Mouse (Mus musculus) thymus, postnatal 0 days (tissue): ENCODE measurements around the gene 9130023H24Rik. TPM values are rescaled to one million over a fixed set of nuclear protein-coding genes. Genes with fewer than 3 reads are reported as not detected.

ENCODE experiments used
- DNase-seq: peaks from one replicate; pipeline ENCODE4 v3.0.0-alpha.2; 2015; ENCODE audit warnings: low spot score
- polyA plus RNA-seq: library from polyadenylated mRNA; unstranded; fragments of >200 nt; fragmentation: Nextera tagmentation; extraction: Ambion mirVana; gene quantifications from 2 replicates; pipeline ENCODE4 v1.2.1, GENCODE M21; 2015

Gene 9130023H24Rik
- polyA plus RNA-seq, 1 experiment from 2014 or later = 5.5 TPM

DNA sequence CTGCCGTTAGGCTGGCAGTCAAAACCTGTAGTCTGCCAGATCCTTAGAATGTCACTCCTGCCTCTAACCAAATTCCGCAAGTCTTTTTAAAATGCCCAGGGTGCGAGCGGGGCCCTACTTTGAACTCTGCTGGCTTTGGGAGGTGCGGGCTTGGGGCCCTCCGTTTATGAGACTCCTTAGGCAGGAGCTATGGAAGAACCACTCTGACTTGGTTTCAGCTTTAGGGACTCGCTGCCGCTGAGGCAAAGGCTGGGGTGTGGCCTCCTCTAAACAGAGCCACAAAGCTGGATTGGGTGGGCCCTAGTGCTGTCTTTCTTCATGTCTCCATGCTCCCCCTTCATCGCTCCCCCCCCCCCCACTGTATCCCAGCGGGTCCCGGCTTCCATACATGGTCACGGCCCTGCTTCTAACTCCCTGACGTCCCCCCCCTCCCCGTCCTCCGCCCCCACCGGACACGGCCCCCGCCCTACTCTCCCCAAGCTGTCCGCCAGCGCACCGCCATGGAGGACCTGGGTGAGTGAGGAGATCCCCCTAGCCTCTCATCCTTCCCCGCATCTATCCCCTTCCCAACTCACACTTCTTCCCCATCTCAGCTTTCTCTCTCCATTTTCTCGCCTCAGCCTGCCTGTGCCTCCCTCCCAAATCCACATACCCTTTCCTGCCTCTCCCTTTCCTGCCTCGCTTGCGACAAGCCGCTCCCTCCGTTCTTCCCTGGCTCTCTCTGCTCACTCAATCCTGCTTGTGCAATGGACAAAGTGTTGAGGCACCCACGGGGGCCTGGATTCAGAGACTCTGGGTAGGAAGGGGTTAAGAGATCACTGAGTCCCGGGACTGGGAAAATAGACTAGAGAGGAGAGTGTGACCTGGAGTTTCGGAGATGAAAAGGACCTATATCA is 8.9 kb upstream of the 9130023H24Rik start, which contains the start of gene Tgfb1i1:
Gene Tgfb1i1 (plus strand): TSS at position 317 of the 896 bp plus-strand sequence.
- DNase-seq = peak; percentile 10

DNA sequence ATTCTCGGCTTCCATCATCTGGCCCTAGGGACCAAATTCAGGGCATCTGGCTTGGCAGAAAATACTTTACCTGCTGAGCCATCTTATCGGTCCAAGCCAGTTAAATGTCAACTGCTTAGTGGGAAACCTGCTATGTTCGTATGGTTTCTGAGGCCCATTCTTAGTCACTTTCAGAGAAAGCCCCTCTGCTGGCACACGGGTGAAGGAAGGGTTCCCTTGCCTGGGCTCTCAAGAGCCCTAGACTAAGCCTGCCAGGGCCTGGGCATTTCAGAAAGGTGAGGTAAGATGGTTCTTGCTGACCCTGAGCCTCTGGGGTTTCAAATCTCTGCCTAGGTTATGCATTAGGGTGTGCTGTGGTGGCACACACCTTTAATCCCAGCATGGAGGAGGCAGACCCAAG is 7.7 kb upstream of the 9130023H24Rik start:
- no peak for DNase-seq

DNA sequence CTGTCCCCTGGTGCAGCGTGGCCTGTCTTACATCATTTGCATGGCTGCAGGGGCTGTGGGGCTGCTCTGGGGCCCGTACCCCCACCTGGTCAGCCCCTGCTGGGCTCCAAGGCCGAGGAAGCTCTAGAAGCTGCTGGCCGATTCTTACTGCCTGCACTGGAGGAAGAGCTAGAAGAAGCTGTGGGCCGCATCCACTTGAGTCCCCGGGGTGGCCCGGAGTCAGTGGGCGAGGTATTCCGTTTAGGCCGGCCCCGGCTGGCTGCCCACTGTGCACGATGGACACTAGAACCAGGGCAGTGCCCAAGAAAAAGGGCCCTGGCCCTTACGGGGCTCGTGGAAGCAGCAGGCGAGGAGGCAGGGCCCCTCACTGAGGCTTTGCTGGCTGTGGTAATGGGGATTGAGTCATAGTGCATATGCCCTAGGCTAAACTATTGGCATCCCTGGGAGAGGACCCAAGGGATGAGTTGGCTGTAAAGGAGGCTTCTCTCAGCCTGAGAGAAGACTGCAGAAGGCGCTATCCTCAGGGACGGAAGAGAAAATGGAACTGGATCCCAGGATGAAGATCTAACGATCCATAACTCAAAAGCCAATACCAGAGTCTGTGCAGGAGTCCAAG is 6.7 kb upstream of the 9130023H24Rik start:
- DNase-seq = no peak

DNA sequence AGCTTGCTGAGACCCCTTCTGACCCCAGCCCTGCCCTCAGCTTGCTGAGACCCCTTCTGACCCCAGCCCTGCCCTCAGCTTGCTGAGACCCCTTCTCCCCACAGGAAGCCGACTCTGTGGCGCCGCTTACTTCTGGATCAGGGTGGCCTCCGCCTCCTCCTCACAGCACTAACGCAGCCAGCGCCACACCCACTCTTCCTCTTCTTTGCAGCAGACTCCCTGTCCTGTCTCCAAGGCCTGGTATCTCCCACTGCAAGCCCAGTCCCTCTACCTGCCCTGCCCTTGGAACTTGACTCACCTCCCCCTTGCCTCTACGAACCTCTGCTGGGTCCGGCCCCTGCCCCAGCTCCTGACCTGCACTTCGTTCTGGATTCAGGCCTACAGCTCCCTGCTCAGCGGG is 6.1 kb upstream of the 9130023H24Rik start:
- DNase-seq = no peak

DNA sequence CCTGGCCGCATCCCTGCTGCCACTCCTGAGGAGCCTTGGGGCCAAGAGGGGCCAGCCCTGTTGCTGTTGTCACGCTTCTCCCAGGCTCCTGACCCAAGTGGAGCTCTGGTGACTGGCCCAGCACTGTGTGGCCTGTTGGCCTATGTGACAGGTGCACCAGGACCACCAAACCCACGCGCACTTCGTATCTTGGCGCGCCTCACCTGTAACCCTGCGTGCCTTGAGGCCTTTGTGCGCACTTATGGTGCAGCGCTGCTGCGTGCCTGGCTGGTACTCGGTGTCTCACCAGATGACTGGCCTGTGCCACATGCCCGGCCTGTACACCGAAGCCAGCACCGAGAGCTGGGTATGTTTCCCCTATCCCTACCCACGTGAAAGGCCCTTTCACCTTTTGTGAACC is 4.5 kb upstream of the 9130023H24Rik start:
- no peak for DNase-seq

DNA sequence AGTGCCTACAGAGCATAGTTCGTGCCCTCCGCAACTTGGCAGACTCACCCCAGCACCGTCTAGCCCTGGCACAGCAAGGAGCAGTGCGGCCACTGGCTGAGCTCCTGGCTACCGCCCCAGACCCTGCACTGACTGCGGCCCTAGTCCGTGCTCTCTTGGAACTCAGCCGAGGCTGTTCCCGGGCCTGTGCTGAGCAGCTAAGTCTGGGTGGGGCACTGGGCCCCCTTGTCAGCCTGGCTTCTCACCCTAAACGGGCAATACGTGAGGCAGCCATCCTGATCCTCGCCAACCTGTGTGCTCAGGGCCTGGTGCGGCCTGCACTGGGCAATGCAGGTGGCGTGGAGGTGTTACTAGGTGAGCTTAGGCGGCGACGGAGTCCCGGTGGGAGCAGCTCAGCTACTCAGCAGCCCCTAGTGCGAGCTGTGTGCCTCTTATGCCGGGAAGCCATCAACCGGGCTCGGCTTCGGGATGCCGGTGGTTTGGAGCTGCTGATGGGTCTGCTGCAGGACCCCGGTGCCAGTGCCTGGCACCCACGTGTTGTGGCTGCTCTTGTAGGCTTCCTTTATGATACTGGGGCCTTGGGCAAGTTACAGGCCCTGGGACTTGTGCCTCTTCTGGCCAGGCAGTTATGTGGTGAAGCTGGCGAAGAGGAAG is 2.4 kb upstream of the 9130023H24Rik start:
- DNase-seq = no peak

DNA sequence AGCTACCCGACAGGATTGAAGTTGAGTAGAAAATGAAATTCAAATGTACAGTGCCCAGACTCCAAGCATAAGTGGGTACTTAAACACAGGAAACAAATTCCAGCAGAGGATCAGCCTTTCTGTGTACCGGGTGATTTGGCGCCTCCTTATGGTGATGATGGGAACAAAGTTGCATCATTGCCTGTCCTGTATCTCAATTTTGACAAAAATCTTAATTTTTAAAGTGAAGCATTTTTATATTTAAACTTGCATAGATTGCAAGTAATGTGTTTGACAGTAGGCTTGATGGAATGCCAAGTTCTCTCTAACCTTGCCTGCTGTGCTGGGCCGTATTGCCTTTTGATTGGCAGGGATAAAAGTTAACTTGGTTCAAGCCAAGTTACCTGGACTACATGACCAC is 1.2 kb upstream of the 9130023H24Rik start:
- DNase-seq = peak; percentile 59

DNA sequence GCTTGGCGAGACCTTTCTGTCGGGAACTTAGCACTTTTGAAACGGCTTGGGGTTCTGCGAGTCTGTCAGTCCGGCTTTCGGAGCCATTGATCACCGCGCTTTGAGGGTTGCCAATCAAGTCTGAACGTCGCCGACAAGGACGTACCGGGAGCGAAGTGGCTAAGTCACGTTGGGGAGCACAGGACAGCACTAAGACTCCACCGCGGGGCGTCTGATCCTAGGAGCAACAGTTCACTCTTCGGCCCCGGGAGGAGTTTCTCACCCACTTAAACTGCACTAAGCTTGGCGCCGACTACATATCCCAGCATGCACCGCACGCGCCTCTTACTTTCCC is 271 bp downstream of the 9130023H24Rik start:
- DNase-seq = no peak

DNA sequence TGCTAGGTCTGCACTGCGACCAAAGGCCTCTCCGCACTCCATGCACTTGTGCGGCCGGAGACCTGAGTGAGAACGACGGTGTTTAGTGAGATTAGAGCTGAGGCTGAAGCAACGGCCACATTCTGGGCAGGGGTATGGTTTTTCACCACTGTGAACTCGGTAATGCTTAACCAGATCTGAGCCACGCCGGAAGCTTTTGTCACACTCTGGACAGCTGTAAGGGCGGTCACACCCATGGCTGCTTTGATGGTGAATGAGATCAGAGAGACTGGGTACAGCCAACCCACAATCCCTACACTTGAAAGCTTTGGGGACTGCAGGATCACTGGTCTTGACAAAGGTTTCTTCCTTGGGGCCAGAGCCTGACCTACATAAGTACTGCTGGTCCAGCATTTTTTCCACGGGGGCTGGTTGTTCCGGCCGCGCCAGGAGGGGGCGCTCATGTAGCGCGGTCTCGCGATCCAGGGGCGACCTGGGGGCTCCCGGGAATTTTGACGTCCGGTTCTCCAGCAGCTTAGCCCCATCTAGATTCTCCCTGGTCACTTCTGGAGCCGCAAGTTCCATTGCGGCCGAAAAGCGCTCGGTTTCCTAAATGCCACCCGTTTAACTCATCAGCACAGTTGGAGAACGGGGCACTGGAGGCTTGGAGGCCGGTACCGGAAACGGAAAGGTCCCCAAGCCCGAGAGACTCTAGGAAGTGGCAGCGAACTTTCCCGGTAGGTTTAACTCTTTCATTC is 807 bp downstream of the 9130023H24Rik start, which contains the start of gene Armc5:
Gene Armc5 (plus strand): TSS at position 487 of the 737 bp plus-strand sequence.
- DNase-seq = peak; percentile 73

DNA sequence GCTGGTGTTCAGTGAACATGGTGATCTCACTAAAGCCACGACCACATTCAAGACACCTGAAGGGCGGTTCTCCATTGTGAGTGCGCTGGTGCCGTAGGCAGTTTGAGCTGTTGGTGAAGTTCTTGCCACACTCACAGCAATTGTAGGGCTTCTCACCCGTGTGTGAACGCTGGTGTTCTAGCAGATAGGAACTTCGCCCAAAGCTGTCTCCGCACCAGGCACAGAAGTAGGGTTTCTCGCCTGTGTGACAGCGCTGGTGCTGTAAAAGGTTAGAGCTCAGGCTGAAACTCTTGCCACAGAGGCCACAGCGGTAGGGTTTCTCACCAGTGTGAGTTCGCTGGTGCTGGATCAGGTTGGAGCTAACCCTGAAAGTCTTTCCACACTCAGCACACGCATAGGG is 1.4 kb downstream of the 9130023H24Rik start:
- no peak for DNase-seq

DNA sequence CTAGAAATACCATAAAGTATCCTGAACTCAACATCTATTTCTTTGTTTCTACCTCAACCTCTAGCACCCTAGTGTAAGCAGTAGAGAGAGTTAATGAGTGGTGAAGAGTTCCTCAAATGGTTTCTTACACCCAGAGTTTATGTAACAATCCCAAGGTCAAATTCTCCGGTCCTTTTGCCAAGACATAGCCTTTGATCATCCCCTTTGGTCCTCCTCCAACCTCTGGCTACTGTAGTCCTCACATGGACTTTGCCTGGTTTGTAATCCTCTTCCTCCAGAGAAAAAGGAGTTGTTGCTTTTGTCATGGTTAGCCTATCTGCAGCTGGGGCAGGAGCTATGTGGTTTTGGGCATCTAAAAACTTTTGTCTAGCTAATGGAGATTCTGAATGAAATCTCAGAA is 2.4 kb downstream of the 9130023H24Rik start:
- no peak for DNase-seq

DNA sequence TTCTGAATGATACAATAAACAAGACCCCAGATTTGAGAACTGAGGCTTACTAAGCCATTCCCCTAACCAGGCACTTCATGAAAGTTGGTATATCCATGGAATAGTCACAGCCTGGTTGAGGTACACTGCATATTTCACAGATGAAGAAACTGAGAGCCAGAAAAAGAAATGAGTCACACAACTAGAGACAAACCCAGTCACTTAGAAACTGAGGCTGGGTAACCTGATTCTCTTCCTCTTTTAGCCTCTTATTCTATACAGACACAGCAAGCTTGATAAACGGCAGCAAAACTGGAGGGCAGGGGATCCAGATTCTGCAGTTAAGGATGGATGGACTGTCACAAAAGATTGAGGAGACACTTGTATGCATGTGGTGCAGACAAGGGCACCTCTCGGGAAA is 3.0 kb downstream of the 9130023H24Rik start:
- no peak for DNase-seq

DNA sequence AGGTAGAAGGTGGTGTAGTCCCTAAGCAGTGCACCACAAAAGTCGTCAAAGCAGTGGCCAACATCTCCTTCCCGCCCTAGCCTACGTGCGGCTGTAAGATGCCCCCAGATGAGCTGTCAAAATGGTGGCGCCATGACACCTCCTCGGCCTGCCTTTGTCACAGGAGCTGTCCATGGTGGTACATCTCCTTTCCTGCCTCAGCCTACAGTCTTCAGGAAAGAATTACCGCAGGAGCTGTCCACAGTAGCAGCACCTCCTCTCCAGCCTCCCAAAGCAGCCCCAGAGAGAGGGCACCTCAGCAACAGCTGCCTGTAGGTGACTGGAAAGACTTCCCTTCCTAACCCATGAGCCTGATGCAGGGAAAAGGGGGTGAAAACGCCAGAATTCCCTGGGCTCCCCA is 6.1 kb downstream of the 9130023H24Rik start:
- peak; percentile 25 for DNase-seq

DNA sequence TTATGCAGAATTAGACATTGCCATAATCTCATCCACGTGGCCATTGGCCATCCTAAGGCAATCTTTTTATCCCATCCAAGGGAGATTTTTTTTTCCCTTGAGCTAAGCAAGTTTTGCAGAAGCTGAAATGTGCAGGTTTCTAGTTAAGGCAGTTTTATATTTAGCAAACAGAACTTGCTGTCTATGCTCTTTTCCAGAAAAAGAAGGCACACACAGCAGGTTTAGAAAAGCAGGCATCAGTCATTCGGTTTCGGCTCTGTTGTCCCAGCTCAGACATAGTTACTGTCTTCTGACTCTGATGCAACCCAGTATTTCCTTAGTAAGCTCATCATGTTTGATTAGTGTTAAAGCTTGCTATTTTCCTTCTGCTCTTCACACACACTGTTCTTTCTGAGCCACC is 16.9 kb downstream of the 9130023H24Rik start:
- no peak for DNase-seq

DNA sequence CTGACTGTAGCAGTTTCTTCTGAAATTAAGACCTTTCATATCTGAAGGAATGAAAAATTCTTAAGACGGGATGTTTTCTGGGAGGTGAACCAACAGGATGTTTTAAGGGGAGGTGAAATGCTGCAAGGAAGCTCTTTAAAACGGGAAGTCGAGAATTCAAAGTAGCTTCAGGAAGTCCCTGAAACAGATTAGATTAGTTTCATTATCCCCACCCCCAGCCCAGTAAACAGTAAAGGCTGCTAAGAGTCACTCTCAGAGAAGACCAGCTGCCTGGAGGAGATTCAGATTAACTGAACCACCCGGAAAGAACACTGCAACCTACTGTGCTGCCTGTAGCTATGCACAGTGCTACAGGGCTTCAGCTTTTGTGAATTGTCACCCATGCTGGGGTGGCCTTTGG is 17.9 kb downstream of the 9130023H24Rik start:
- DNase-seq = no peak

DNA sequence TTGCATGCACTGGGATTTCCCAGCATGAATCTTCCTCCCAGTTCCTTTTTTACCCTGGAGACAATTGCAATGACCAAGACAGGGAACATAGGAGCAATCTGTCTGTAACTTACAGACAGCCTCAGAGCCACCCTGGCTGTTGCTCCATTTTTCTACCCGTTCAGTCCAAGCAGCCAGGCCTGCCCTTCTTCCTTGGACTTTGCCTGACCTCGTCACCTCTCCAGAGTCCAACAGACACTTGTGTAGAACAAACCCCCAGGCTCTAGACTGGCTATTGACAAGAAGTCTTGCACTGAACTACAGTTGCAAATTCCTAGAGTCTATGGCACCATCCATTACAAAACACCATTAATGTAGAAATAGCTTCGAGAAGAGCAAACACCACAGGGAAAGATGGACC is 28.0 kb downstream of the 9130023H24Rik start:
- DNase-seq = no peak

DNA sequence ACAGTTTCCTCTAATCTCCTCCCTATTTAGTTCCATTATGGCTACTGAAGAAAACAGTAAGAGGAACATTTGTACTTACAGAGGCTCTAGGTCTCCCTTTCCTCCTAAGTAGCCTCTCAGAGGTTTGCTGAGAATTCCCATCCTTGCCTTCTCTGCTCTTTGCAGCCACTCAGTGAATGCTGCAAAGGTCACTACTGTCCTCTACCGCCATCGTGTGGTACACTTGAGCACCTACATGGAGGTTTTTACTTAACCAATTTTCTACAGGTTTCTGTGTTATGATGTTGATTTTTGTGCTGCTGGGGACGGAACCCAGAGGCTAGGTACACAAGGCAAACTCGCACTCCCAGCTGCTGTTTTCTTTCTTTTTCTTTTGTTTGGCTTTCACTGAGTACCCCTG is 29.6 kb downstream of the 9130023H24Rik start:
- DNase-seq = peak; percentile 76

DNA sequence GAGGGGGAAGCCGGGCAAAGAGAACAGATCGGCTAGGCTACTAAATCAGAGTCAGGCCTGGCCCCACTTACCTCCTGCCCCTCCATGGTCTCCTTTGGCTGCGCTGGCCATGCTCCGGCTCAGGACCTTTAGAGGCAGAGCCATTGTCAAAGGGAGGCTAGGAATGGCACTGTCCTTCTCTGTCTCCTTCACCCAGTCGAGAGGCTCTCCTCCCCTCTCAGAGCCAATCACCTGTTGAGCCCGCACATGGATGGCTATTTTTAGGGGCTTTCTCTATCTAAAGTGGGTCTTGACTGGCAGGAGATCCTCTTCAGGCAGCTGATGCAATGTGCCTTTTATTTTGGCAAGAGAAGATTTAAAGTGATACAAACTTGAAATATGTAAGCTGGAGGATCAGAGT is 31.7 kb downstream of the 9130023H24Rik start, which contains the start of gene Cox6a2:
Gene Cox6a2 (minus strand): TSS at position 236 of the 400 bp plus-strand sequence.
- DNase-seq = no peak

DNA sequence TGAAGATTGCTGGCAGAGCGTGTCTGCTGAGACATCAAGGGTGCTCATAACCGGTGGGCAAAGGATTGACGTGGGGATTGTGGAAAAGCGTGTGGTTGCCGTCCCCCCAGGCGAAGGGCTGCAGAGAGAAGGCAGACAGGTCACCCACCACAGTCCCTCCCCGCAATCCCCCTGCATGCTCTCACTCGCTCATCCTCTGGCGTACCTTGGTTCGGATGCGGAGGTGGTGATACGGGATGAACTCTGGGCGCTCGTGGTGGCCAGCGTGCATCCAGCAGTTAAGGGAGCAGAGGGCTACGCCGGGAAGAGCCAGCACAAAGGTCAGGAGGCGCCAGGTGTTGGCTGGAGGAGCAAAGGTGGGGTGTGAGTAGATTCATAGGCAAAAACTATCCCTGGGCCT is 32.1 kb downstream of the 9130023H24Rik start:
- no peak for DNase-seq

DNA sequence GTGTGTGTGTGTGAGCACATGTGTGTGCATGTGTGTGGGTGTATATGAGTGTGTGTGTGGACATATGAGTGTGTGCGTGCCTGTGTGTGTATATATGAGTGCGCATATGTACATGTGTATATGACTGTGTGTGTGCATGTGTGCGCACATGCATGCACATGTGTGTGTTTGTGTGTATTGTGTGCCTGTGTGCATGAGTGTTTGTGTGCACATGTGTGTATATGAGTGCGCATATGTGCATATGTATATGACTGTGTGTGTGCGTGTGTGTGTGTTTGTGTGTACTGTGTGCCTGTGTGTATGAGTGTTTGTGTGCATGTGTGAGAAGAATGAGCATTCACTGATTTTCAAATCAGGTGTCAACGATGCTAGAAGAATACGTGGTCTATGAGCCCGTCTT is 33.7 kb downstream of the 9130023H24Rik start:
- no peak for DNase-seq

DNA sequence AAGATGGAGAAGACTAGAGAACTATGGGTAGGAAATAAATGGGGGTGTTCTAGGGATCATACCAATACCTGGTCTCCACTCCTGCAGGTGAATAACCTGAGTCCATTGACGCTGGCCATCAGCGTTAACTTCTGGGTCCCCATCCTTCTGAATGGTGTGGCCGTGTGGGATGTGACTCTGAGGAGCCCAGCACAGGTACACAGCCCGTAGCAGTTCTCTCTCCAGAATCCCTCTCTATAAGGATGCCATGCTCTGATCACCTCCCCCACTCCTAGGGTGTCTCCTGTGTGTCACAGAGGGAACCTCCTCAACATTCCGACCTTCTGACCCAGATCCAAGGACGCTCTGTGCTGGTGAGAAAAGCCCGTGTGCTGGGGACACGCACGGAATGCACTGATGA is 34.8 kb downstream of the 9130023H24Rik start:
- no peak for DNase-seq
